Mouse (Mus musculus): ENCODE measurements around the gene Spag5.

GRCm38 (mm10) chr11:78364103-78364502, 62.8 kb downstream of the Spag5 start:
- TF ChIP-seq CTCF (conservative IDR thresholded peaks at IDR 0.05; ENCODE audit: low read length) (no peak), POU5F1 (IDR thresholded peaks at IDR 0.05; ENCODE audit: borderline replicate concordance, low read length) (no peak)

All from E14TG2a.4 (cell line).